Mouse (Mus musculus) kidney, embryonic 16.5 days (tissue): ENCODE measurements around the gene Amz1. TPM values are rescaled to one million over a fixed set of nuclear protein-coding genes. Genes with fewer than 3 reads are reported as not detected.

ENCODE experiments used
- ATAC-seq: fragments of 200-750 bp; cut with Nextera tagmentation; 2 replicates; pipeline ENCODE4 v1.8.0; 2017; ENCODE audit warnings: moderate TSS enrichment; ENCODE audit not compliant: low FRiP score, low TSS enrichment
- H3K27ac ChIP-seq: fragments of 300-500 bp; sonication (generic); 2 replicates; pipeline ENCODE4 v1.5.1; 2014; ENCODE audit warnings: low read length
- H3K27me3 ChIP-seq: fragments of 300-500 bp; sonication (generic); 2 replicates; pipeline ENCODE4 v1.6.1; 2014; ENCODE audit warnings: low read length, control low read depth, mixed read lengths; ENCODE audit not compliant: insufficient read depth
- H3K36me3 ChIP-seq: fragments of 300-500 bp; sonication (generic); 2 replicates; pipeline ENCODE4 v1.6.1; 2014; ENCODE audit warnings: low read length, control low read depth, mixed read lengths; ENCODE audit not compliant: insufficient read depth
- H3K4me1 ChIP-seq: fragments of 300-500 bp; sonication (generic); 2 replicates; pipeline ENCODE4 v1.6.1; 2014; ENCODE audit warnings: low read length, control low read depth, mixed read lengths; ENCODE audit not compliant: insufficient read depth
- H3K4me2 ChIP-seq: fragments of 300-500 bp; sonication (generic); replicated peaks from 2 replicates; pipeline ENCODE4 v1.6.1; 2014; ENCODE audit warnings: low read depth, low read length
- H3K4me3 ChIP-seq: fragments of 300-500 bp; sonication (generic); 2 replicates; pipeline ENCODE4 v1.5.1; 2014; ENCODE audit warnings: mild to moderate bottlenecking, low read length
- H3K9ac ChIP-seq: fragments of 300-500 bp; sonication (generic); replicated peaks from 2 replicates; pipeline ENCODE4 v1.6.1; 2014; ENCODE audit warnings: low read length
- H3K9me3 ChIP-seq: fragments of 300-500 bp; sonication (generic); 2 replicates; pipeline ENCODE4 v1.6.1; 2016; ENCODE audit warnings: low read length, control low read depth
- WGBS: fragments of 180-500 bp; shearing (Covaris S2); extraction: QIAGEN DNeasy Blood & Tissue Kit; methylation state at CpG from one replicate; pipeline ENCODE4 v1.1.7; 2014; 5-methylcytosine and 5-hydroxymethylcytosine counted together
- polyA plus RNA-seq: library from polyadenylated mRNA; unstranded; fragments of >200 nt; fragmentation: Nextera tagmentation; extraction: Ambion mirVana; gene quantifications from 2 replicates; pipeline ENCODE4 v1.2.1, GENCODE M21; 2015

Amz1 gene
- polyA plus RNA-seq, 1 experiment from 2014 or later: 1.6 TPM

GRCm38 (mm10) chr5:140720773-140721172, 3.2 kb upstream of the Amz1 start:
- no peak for ATAC-seq
- no peaks in the 10 kb centered on the region for H3K4me1 ChIP-seq
- peaks cover 6% of the 10 kb centered on the region for H3K9me3 ChIP-seq
- H3K27me3 ChIP-seq: no peaks in the 10 kb centered on the region
- H3K4me3 ChIP-seq: no peak overlapping the region
- 81% methylated on average over 7 of the region's 7 CpGs for WGBS
- no peak overlapping the region for H3K27ac ChIP-seq
- H3K9ac ChIP-seq: no peak overlapping the region
- H3K4me2 ChIP-seq: no peak overlapping the region
- H3K36me3 ChIP-seq: peaks cover 41% of the 10 kb centered on the region

GRCm38 (mm10) chr5:140722121-140722520, 1.8 kb upstream of the Amz1 start:
- Histone ChIP-seq H3K4me3 (no peak overlapping the region), H3K36me3 (peaks cover 28% of the 10 kb centered on the region), H3K9ac (no peak overlapping the region), H3K4me2 (no peak overlapping the region), H3K9me3 (peaks cover 6% of the 10 kb centered on the region), H3K27me3 (no peaks in the 10 kb centered on the region), H3K4me1 (no peaks in the 10 kb centered on the region), H3K27ac (no peak overlapping the region)
- no peak for ATAC-seq
- WGBS: 75% methylated on average over 3 of the region's 3 CpGs

- 77% methylated on average over 7 of the region's 7 CpGs for WGBS
- no peak overlapping the region for H3K9ac ChIP-seq
- H3K4me1 ChIP-seq: no peaks in the 10 kb centered on the region
- H3K27me3 ChIP-seq: no peaks in the 10 kb centered on the region
- H3K4me2 ChIP-seq: no peak overlapping the region
- ATAC-seq: no peak
- H3K36me3 ChIP-seq: no peaks in the 10 kb centered on the region
- H3K4me3 ChIP-seq: no peak overlapping the region
- no peaks in the 10 kb centered on the region for H3K9me3 ChIP-seq
- no peak overlapping the region for H3K27ac ChIP-seq
These were observed 2.3 kb downstream of the Amz1 start for GRCm38 (mm10) chr5:140726062-140726839.

GRCm38 (mm10) chr5:140726946-140727740, 3.2 kb downstream of the Amz1 start:
- Histone ChIP-seq H3K4me3 (no peak overlapping the region), H3K9me3 (no peaks in the 10 kb centered on the region), H3K27ac (no peak overlapping the region), H3K9ac (no peak overlapping the region), H3K36me3 (no peaks in the 10 kb centered on the region), H3K4me1 (no peaks in the 10 kb centered on the region), H3K4me2 (no peak overlapping the region), H3K27me3 (no peaks in the 10 kb centered on the region)
- 83% methylated on average over 17 of the region's 17 CpGs for WGBS
- no peak for ATAC-seq

GRCm38 (mm10) chr5:140731040-140731797, 7.3 kb downstream of the Amz1 start:
- Histone ChIP-seq H3K4me1 (peaks cover 9% of the 10 kb centered on the region), H3K27me3 (peaks cover 10% of the 10 kb centered on the region; the same call in 1 of the 2 replicates), H3K27ac (no peak overlapping the region), H3K36me3 (no peaks in the 10 kb centered on the region), H3K9ac (no peak overlapping the region), H3K9me3 (no peaks in the 10 kb centered on the region), H3K4me2 (no peak overlapping the region), H3K4me3 (no peak overlapping the region)
- no peak for ATAC-seq
- 84% methylated on average over 11 of the region's 11 CpGs for WGBS

GRCm38 (mm10) chr5:140732195-140732594, 8.3 kb downstream of the Amz1 start:
- no peak overlapping the region for H3K4me2 ChIP-seq
- no peak for ATAC-seq
- H3K27ac ChIP-seq: no peak overlapping the region
- peaks cover 14% of the 10 kb centered on the region; the same call in 1 of the 2 replicates for H3K27me3 ChIP-seq
- no peak overlapping the region for H3K4me3 ChIP-seq
- H3K9me3 ChIP-seq: no peaks in the 10 kb centered on the region
- H3K36me3 ChIP-seq: no peaks in the 10 kb centered on the region
- H3K9ac ChIP-seq: no peak overlapping the region
- WGBS: 65% methylated on average over 4 of the region's 4 CpGs
- peaks cover 9% of the 10 kb centered on the region for H3K4me1 ChIP-seq

- Histone ChIP-seq H3K9ac (no peak overlapping the region), H3K9me3 (no peaks in the 10 kb centered on the region), H3K27ac (peak overlapping the region; percentile 25; the same call in 1 of the 2 replicates), H3K4me1 (peaks cover 9% of the 10 kb centered on the region), H3K4me2 (no peak overlapping the region), H3K4me3 (no peak overlapping the region), H3K27me3 (peaks cover 18% of the 10 kb centered on the region; the same call in 1 of the 2 replicates), H3K36me3 (no peaks in the 10 kb centered on the region)
- 59% methylated on average over 3 of the region's 3 CpGs for WGBS
- no peak for ATAC-seq
These were observed 9.4 kb downstream of the Amz1 start for GRCm38 (mm10) chr5:140733336-140733735.

GRCm38 (mm10) chr5:140735297-140735696, 11.4 kb downstream of the Amz1 start:
- whole genome bisulfite sequencing: under 1% methylated on average over 22 of the region's 22 CpGs
- Histone ChIP-seq H3K27me3 (peaks cover 18% of the 10 kb centered on the region; the same call in 1 of the 2 replicates), H3K4me3 (peak overlapping the region; percentile 41), H3K9me3 (no peaks in the 10 kb centered on the region), H3K4me1 (peaks cover 16% of the 10 kb centered on the region), H3K27ac (no peak overlapping the region), H3K4me2 (peak overlapping the region; percentile 76), H3K36me3 (no peaks in the 10 kb centered on the region), H3K9ac (peak overlapping the region; percentile 62)
- ATAC-seq: 0 out of 2 replicates have a peak, but pooled peaks have one; percentile 24

GRCm38 (mm10) chr5:140736166-140736565, 12.2 kb downstream of the Amz1 start:
- Histone ChIP-seq H3K9ac (no peak overlapping the region), H3K4me1 (peaks cover 22% of the 10 kb centered on the region), H3K4me2 (peak overlapping the region; percentile 76), H3K27ac (no peak overlapping the region), H3K9me3 (no peaks in the 10 kb centered on the region), H3K36me3 (no peaks in the 10 kb centered on the region), H3K27me3 (peaks cover 18% of the 10 kb centered on the region; the same call in 1 of the 2 replicates), H3K4me3 (peak overlapping the region; percentile 41)
- WGBS: 22% methylated on average over 11 of the region's 13 CpGs
- ATAC-seq: no peak
